Mouse (Mus musculus): ENCODE measurements around the gene Kif9.

GRCm38 (mm10) chr9:110433045-110433444 lies 43.7 kb upstream of the Kif9 start:
- TF ChIP-seq CTCF (IDR thresholded peaks at IDR 0.05; ENCODE audit: low read depth, low read length) (no peak), POLR2A (IDR thresholded peaks at IDR 0.05; ENCODE audit: insufficient read depth, low read length) (no peak), EP300 (IDR thresholded peaks at IDR 0.05; ENCODE audit: insufficient read depth, low read depth, low read length) (no peak)
